Mouse (Mus musculus): ENCODE measurements around the gene Rtkn. TPM values are rescaled to one million over a fixed set of nuclear protein-coding genes. Genes with fewer than 3 reads are reported as not detected.

Rtkn gene
- polyA plus RNA-seq, 1 experiment from 2014 or later, result 16.6 TPM

GRCm38 (mm10) chr6:83135571-83136161, 403 bp downstream of the Rtkn start:
- 2% methylated on average over 37 of the region's 37 CpGs for WGBS
- Histone ChIP-seq H3K4me2 (peak overlapping the region; percentile 86), H3K36me3 (ENCODE audit: control insufficient read depth, insufficient read depth, low read length) (no peaks in the 10 kb centered on the region), H3K27ac (ENCODE audit: low read depth, low read length) (no peak overlapping the region), H3K9ac (ENCODE audit: low read length) (peak overlapping the region; percentile 97), H3K4me3 (ENCODE audit: low read depth, low read length) (peak overlapping the region; percentile 26), H3K4me1 (ENCODE audit: control insufficient read depth, insufficient read depth, low read length) (peaks cover 36% of the 10 kb centered on the region), H3K27me3 (ENCODE audit: control insufficient read depth, insufficient read depth, low read length) (peaks cover 7% of the 10 kb centered on the region), H3K9me3 (ENCODE audit: control insufficient read depth, low read length) (no peaks in the 10 kb centered on the region)
- DNase-seq (ENCODE audit: low spot score, missing footprints) (peak; percentile 89), ATAC-seq (ENCODE audit: low FRiP score) (no peak)

GRCm38 (mm10) chr6:83136291-83136880, 1.1 kb downstream of the Rtkn start:
- 7% methylated on average over 5 of the region's 5 CpGs for WGBS

GRCm38 (mm10) chr6:83136881-83137575, 1.8 kb downstream of the Rtkn start:
- no peaks in the 10 kb centered on the region for H3K9me3 ChIP-seq (ENCODE audit: control insufficient read depth, low read length)
- peaks cover 41% of the 10 kb centered on the region for H3K4me1 ChIP-seq (ENCODE audit: control insufficient read depth, insufficient read depth, low read length)
- H3K36me3 ChIP-seq (ENCODE audit: control insufficient read depth, insufficient read depth, low read length), result no peaks in the 10 kb centered on the region
- DNase-seq (ENCODE audit: low spot score, missing footprints) (peak; percentile 98), ATAC-seq (ENCODE audit: low FRiP score) (peak; percentile 82)
- peak overlapping the region; percentile 51 for H3K4me3 ChIP-seq (ENCODE audit: low read depth, low read length)
- H3K27me3 ChIP-seq (ENCODE audit: control insufficient read depth, insufficient read depth, low read length), result peaks cover 7% of the 10 kb centered on the region
- WGBS, result under 1% methylated on average over 25 of the region's 26 CpGs
- peak overlapping the region; percentile 99 for H3K27ac ChIP-seq (ENCODE audit: low read depth, low read length)
- peak overlapping the region; percentile 97 for H3K9ac ChIP-seq (ENCODE audit: low read length)
- H3K4me2 ChIP-seq, result peak overlapping the region; percentile 86

More at GRCm38 (mm10) chr6:83136291-83136880, 1.1 kb downstream of the Rtkn start:
- no peaks in the 10 kb centered on the region for H3K9me3 ChIP-seq (ENCODE audit: control insufficient read depth, low read length)
- peak; percentile 6 for ATAC-seq (ENCODE audit: low FRiP score)
- H3K4me1 ChIP-seq (ENCODE audit: control insufficient read depth, insufficient read depth, low read length), result peaks cover 36% of the 10 kb centered on the region
- peak overlapping the region; percentile 99 for H3K27ac ChIP-seq (ENCODE audit: low read depth, low read length)
- H3K27me3 ChIP-seq (ENCODE audit: control insufficient read depth, insufficient read depth, low read length), result peaks cover 7% of the 10 kb centered on the region
- peak overlapping the region; percentile 86 for H3K4me2 ChIP-seq
- peak overlapping the region; percentile 97 for H3K9ac ChIP-seq (ENCODE audit: low read length)
- H3K36me3 ChIP-seq (ENCODE audit: control insufficient read depth, insufficient read depth, low read length), result no peaks in the 10 kb centered on the region
- peak overlapping the region; percentile 51 for H3K4me3 ChIP-seq (ENCODE audit: low read depth, low read length)
- DNase-seq (ENCODE audit: low spot score, missing footprints), result peak; percentile 91

GRCm38 (mm10) chr6:83137576-83137950, 2.3 kb downstream of the Rtkn start:
- Histone ChIP-seq H3K9ac (ENCODE audit: low read length) (peak overlapping the region; percentile 97), H3K9me3 (ENCODE audit: control insufficient read depth, low read length) (no peaks in the 10 kb centered on the region), H3K4me2 (peak overlapping the region; percentile 86), H3K27ac (ENCODE audit: low read depth, low read length) (peak overlapping the region; percentile 99), H3K4me3 (ENCODE audit: low read depth, low read length) (peak overlapping the region; percentile 51), H3K36me3 (ENCODE audit: control insufficient read depth, insufficient read depth, low read length) (no peaks in the 10 kb centered on the region), H3K27me3 (ENCODE audit: control insufficient read depth, insufficient read depth, low read length) (peaks cover 7% of the 10 kb centered on the region), H3K4me1 (ENCODE audit: control insufficient read depth, insufficient read depth, low read length) (peaks cover 46% of the 10 kb centered on the region)
- under 1% methylated on average over 12 of the region's 12 CpGs for WGBS
- DNase-seq (ENCODE audit: low spot score, missing footprints) (peak; percentile 99), ATAC-seq (ENCODE audit: low FRiP score) (peak; percentile 78)

GRCm38 (mm10) chr6:83138056-83138455, 2.8 kb downstream of the Rtkn start:
- ATAC-seq (ENCODE audit: low FRiP score), result peak; percentile 54
- WGBS, result under 1% methylated on average over 11 of the region's 11 CpGs
- peak overlapping the region; percentile 97 for H3K9ac ChIP-seq (ENCODE audit: low read length)
- peak overlapping the region; percentile 86 for H3K4me2 ChIP-seq
- peaks cover 7% of the 10 kb centered on the region for H3K27me3 ChIP-seq (ENCODE audit: control insufficient read depth, insufficient read depth, low read length)
- peak overlapping the region; percentile 99 for H3K27ac ChIP-seq (ENCODE audit: low read depth, low read length)
- peaks cover 46% of the 10 kb centered on the region for H3K4me1 ChIP-seq (ENCODE audit: control insufficient read depth, insufficient read depth, low read length)
- no peaks in the 10 kb centered on the region for H3K36me3 ChIP-seq (ENCODE audit: control insufficient read depth, insufficient read depth, low read length)
- no peaks in the 10 kb centered on the region for H3K9me3 ChIP-seq (ENCODE audit: control insufficient read depth, low read length)
- peak overlapping the region; percentile 51 for H3K4me3 ChIP-seq (ENCODE audit: low read depth, low read length)
- DNase-seq (ENCODE audit: low spot score, missing footprints), result no peak

GRCm38 (mm10) chr6:83140044-83140443, 4.8 kb downstream of the Rtkn start:
- H3K4me2 ChIP-seq, result no peak overlapping the region
- no peaks in the 10 kb centered on the region for H3K9me3 ChIP-seq (ENCODE audit: control insufficient read depth, low read length)
- ATAC-seq (ENCODE audit: low FRiP score) (no peak), DNase-seq (ENCODE audit: low spot score, missing footprints) (no peak)
- no peak overlapping the region for H3K4me3 ChIP-seq (ENCODE audit: low read depth, low read length)
- H3K27ac ChIP-seq (ENCODE audit: low read depth, low read length), result no peak overlapping the region
- peaks cover 7% of the 10 kb centered on the region for H3K27me3 ChIP-seq (ENCODE audit: control insufficient read depth, insufficient read depth, low read length)
- H3K9ac ChIP-seq (ENCODE audit: low read length), result no peak overlapping the region
- H3K36me3 ChIP-seq (ENCODE audit: control insufficient read depth, insufficient read depth, low read length), result no peaks in the 10 kb centered on the region
- peaks cover 46% of the 10 kb centered on the region for H3K4me1 ChIP-seq (ENCODE audit: control insufficient read depth, insufficient read depth, low read length)
- 93% methylated on average over 8 of the region's 8 CpGs for WGBS

- peak overlapping the region; percentile 54 for H3K4me2 ChIP-seq
- H3K36me3 ChIP-seq (ENCODE audit: control insufficient read depth, insufficient read depth, low read length), result no peaks in the 10 kb centered on the region
- H3K9me3 ChIP-seq (ENCODE audit: control insufficient read depth, low read length), result no peaks in the 10 kb centered on the region
- H3K9ac ChIP-seq (ENCODE audit: low read length), result no peak overlapping the region
- no peak overlapping the region for H3K27ac ChIP-seq (ENCODE audit: low read depth, low read length)
- ATAC-seq (ENCODE audit: low FRiP score) (no peak), DNase-seq (ENCODE audit: low spot score, missing footprints) (no peak)
- WGBS, result 28% methylated on average over 4 of the region's 4 CpGs
- H3K27me3 ChIP-seq (ENCODE audit: control insufficient read depth, insufficient read depth, low read length), result no peaks in the 10 kb centered on the region; the same call in 1 of the 2 replicates
- no peak overlapping the region for H3K4me3 ChIP-seq (ENCODE audit: low read depth, low read length)
- H3K4me1 ChIP-seq (ENCODE audit: control insufficient read depth, insufficient read depth, low read length), result peaks cover 33% of the 10 kb centered on the region
These were observed 6.4 kb downstream of the Rtkn start for GRCm38 (mm10) chr6:83141636-83142035.

GRCm38 (mm10) chr6:83142211-83142731, 7.0 kb downstream of the Rtkn start:
- WGBS, result 3% methylated on average over 41 of the region's 41 CpGs
- peak overlapping the region; percentile 57 for H3K9ac ChIP-seq (ENCODE audit: low read length)
- H3K4me1 ChIP-seq (ENCODE audit: control insufficient read depth, insufficient read depth, low read length), result peaks cover 27% of the 10 kb centered on the region
- peak overlapping the region; percentile 31 for H3K4me3 ChIP-seq (ENCODE audit: low read depth, low read length)
- ATAC-seq (ENCODE audit: low FRiP score) (peak; percentile 22; the same call in 1 of the 2 replicates), DNase-seq (ENCODE audit: low spot score, missing footprints) (peak; percentile 88)
- no peak overlapping the region for H3K27ac ChIP-seq (ENCODE audit: low read depth, low read length)
- H3K9me3 ChIP-seq (ENCODE audit: control insufficient read depth, low read length), result no peaks in the 10 kb centered on the region
- peak overlapping the region; percentile 54 for H3K4me2 ChIP-seq
- no peaks in the 10 kb centered on the region; the same call in 1 of the 2 replicates for H3K27me3 ChIP-seq (ENCODE audit: control insufficient read depth, insufficient read depth, low read length)
- no peaks in the 10 kb centered on the region for H3K36me3 ChIP-seq (ENCODE audit: control insufficient read depth, insufficient read depth, low read length)

GRCm38 (mm10) chr6:83142886-83143285, 7.6 kb downstream of the Rtkn start:
- DNase-seq (ENCODE audit: low spot score, missing footprints), result no peak
- no peak overlapping the region for H3K4me3 ChIP-seq (ENCODE audit: low read depth, low read length)
- no peaks in the 10 kb centered on the region; the same call in 1 of the 2 replicates for H3K27me3 ChIP-seq (ENCODE audit: control insufficient read depth, insufficient read depth, low read length)
- 53% methylated on average over 11 of the region's 11 CpGs for WGBS
- ATAC-seq (ENCODE audit: low FRiP score), result no peak; the same call in 1 of the 2 replicates
- no peaks in the 10 kb centered on the region for H3K36me3 ChIP-seq (ENCODE audit: control insufficient read depth, insufficient read depth, low read length)
- no peak overlapping the region for H3K27ac ChIP-seq (ENCODE audit: low read depth, low read length)
- H3K9ac ChIP-seq (ENCODE audit: low read length), result no peak overlapping the region
- peaks cover 24% of the 10 kb centered on the region for H3K4me1 ChIP-seq (ENCODE audit: control insufficient read depth, insufficient read depth, low read length)
- H3K4me2 ChIP-seq, result no peak overlapping the region
- no peaks in the 10 kb centered on the region for H3K9me3 ChIP-seq (ENCODE audit: control insufficient read depth, low read length)

All from midbrain, embryonic 11.5 days (tissue).